Mouse (Mus musculus): ENCODE results near the gene Mttp. TPM values are rescaled to one million over a fixed set of nuclear protein-coding genes. Genes with fewer than 3 reads are reported as not detected.

Mttp gene
- polyA plus RNA-seq, 2 experiments, result 16.0 to 30.7 TPM

DNA sequence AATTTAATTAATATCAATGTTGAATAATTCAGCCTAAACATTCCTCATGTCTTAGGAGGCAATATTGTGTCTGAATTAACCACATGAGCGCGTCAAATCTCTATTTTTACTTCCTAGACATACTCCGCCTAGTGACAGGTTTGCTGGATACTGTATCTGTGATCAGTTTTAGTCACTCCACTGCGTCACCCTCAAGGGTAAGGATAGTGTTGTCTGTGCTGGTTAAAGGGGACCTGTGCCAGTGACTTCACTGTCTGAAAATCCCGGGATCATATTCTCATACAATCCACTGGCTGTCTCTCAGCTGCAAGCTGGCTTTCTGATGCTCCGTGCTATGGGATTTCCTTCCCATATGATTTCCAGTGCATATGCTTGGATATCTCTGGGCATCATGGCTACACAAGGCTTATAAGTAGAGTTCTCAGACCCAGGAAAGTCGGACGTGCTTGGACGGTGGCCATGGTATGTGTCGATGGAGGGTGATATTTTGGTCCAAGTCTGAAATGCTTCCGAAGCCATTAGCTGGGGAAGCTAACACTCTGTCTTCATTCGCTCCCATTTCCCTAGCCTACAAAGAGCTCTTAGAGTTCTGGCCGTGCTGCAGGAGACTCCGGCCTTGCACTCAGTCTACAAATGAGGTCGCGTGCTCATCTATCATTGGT, 25.2 kb downstream of the Mttp start:
- no peak for TF ChIP-seq CTCF (IDR thresholded peaks at IDR 0.05; ENCODE audit: low read depth)
- no peak for TF ChIP-seq EP300 (IDR thresholded peaks at IDR 0.05; ENCODE audit: low read depth)
- ATAC-seq (ENCODE audit: insufficient read depth), result no peak
- 80% methylated on average over 16 of the region's 16 CpGs for WGBS (ENCODE audit: insufficient replicate concordance)
- Histone ChIP-seq H3K27ac (no peak overlapping the region), H3K4me2 (ENCODE audit: low read depth) (no peak overlapping the region), H3K4me1 (replicated peaks; ENCODE audit: control insufficient read depth in 2 of 2, insufficient read depth in 2 of 2, low read length in 1 of 2) (no peaks in the 10 kb centered on the region), H3K4me3 (ENCODE audit: insufficient read depth in 1 of 2, low read depth in 2 of 2, low read length in 2 of 2) (no peak overlapping the region), H3K36me3 (replicated peaks; ENCODE audit: control insufficient read depth, insufficient read depth, low read depth) (no peaks in the 10 kb centered on the region), H3K9ac (replicated peaks) (no peak overlapping the region), H3K27me3 (ENCODE audit: control insufficient read depth, insufficient read depth, low read length) (no peaks in the 10 kb centered on the region), H3K9me3 (ENCODE audit: control insufficient read depth, low read length) (no peaks in the 10 kb centered on the region)
- DNase-seq (ENCODE audit: low read depth in 3 of 3, low spot score in 3 of 3), result no peak

- 57% methylated on average over 14 of the region's 14 CpGs for WGBS (ENCODE audit: insufficient replicate concordance)
- no peak overlapping the region for H3K9ac ChIP-seq (replicated peaks)
- H3K4me1 ChIP-seq (replicated peaks; ENCODE audit: control insufficient read depth in 2 of 2, insufficient read depth in 2 of 2, low read length in 1 of 2), result no peaks in the 10 kb centered on the region
- H3K27me3 ChIP-seq (ENCODE audit: control insufficient read depth, insufficient read depth, low read length), result no peaks in the 10 kb centered on the region
- no peak for DNase-seq (ENCODE audit: low read depth in 3 of 3, low spot score in 3 of 3)
- no peak overlapping the region for H3K27ac ChIP-seq
- TF ChIP-seq CTCF (IDR thresholded peaks at IDR 0.05; ENCODE audit: low read depth) (no peak), EP300 (IDR thresholded peaks at IDR 0.05; ENCODE audit: low read depth) (no peak)
- no peaks in the 10 kb centered on the region for H3K9me3 ChIP-seq (ENCODE audit: control insufficient read depth, low read length)
- no peak overlapping the region for H3K4me2 ChIP-seq (ENCODE audit: low read depth)
- no peaks in the 10 kb centered on the region for H3K36me3 ChIP-seq (replicated peaks; ENCODE audit: control insufficient read depth, insufficient read depth, low read depth)
- ATAC-seq (ENCODE audit: insufficient read depth), result no peak
- H3K4me3 ChIP-seq (ENCODE audit: insufficient read depth in 1 of 2, low read depth in 2 of 2, low read length in 2 of 2), result no peak overlapping the region
Observed at GRCm38 (mm10) chr3:138118831-138119230, 25.9 kb downstream of the Mttp start.

DNA sequence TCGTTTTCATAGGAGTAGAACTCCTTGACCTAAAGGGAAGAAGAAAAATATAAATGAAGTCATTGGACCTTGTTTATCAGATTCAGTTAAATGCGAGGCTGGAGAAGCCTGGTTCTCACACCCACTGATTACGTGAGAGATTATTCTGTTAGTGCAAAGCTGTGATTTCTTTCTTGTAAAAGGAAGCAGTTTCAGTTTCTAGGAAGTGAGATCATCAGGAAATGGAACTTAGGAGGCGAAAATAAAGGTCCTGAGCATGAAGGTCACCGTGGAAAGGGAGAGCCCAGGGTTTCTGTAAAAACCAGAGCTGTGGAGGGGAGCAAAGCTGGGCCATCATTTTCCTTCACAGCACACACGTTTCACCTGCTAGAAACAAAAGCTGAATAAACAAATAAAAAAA, 26.4 kb downstream of the Mttp start:
- ATAC-seq (ENCODE audit: insufficient read depth), result no peak

DNA sequence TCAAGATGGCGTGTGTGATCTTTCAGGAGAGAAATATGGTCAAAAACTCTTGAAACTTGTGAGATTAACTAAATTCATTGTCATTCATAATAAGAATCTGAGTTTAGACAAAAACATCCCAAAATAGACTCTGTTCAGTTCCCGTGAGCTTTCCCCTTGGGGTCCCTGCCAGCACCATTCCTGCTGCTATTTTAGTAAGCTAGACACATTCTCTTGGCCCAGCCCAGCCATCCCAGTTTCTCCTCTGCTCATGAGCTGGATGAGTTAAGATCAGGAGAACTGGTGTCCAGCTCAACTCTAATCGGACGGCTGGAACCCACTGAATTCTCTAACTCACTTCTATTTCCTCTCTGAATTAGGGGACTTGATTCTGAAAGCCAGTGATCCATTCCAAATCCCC, 27.9 kb downstream of the Mttp start:
- DNase-seq (ENCODE audit: low read depth in 3 of 3, low spot score in 3 of 3) (no peak), ATAC-seq (ENCODE audit: insufficient read depth) (no peak)
- Histone ChIP-seq H3K4me3 (ENCODE audit: insufficient read depth in 1 of 2, low read depth in 2 of 2, low read length in 2 of 2) (no peak overlapping the region), H3K27me3 (ENCODE audit: control insufficient read depth, insufficient read depth, low read length) (no peaks in the 10 kb centered on the region), H3K27ac (no peak overlapping the region), H3K36me3 (replicated peaks; ENCODE audit: control insufficient read depth, insufficient read depth, low read depth) (no peaks in the 10 kb centered on the region), H3K4me2 (ENCODE audit: low read depth) (no peak overlapping the region), H3K9ac (replicated peaks) (no peak overlapping the region), H3K4me1 (replicated peaks; ENCODE audit: control insufficient read depth in 2 of 2, insufficient read depth in 2 of 2, low read length in 1 of 2) (no peaks in the 10 kb centered on the region), H3K9me3 (ENCODE audit: control insufficient read depth, low read length) (no peaks in the 10 kb centered on the region)
- 69% methylated on average over 4 of the region's 4 CpGs for WGBS (ENCODE audit: insufficient replicate concordance)
- no peak for TF ChIP-seq CTCF (IDR thresholded peaks at IDR 0.05; ENCODE audit: low read depth)
- TF ChIP-seq EP300 (IDR thresholded peaks at IDR 0.05; ENCODE audit: low read depth), result no peak

More for the DNA sequence above, 26.4 kb downstream of the Mttp start:
- no peaks in the 10 kb centered on the region for H3K4me1 ChIP-seq (replicated peaks; ENCODE audit: control insufficient read depth in 2 of 2, insufficient read depth in 2 of 2, low read length in 1 of 2)
- DNase-seq (ENCODE audit: low read depth in 3 of 3, low spot score in 3 of 3), result no peak
- H3K27ac ChIP-seq, result no peak overlapping the region
- H3K27me3 ChIP-seq (ENCODE audit: control insufficient read depth, insufficient read depth, low read length), result no peaks in the 10 kb centered on the region
- H3K9ac ChIP-seq (replicated peaks), result no peak overlapping the region
- no peak overlapping the region for H3K4me3 ChIP-seq (ENCODE audit: insufficient read depth in 1 of 2, low read depth in 2 of 2, low read length in 2 of 2)
- TF ChIP-seq CTCF (IDR thresholded peaks at IDR 0.05; ENCODE audit: low read depth), result no peak
- H3K36me3 ChIP-seq (replicated peaks; ENCODE audit: control insufficient read depth, insufficient read depth, low read depth), result no peaks in the 10 kb centered on the region
- H3K4me2 ChIP-seq (ENCODE audit: low read depth), result no peak overlapping the region
- no peaks in the 10 kb centered on the region for H3K9me3 ChIP-seq (ENCODE audit: control insufficient read depth, low read length)
- 38% methylated on average over 6 of the region's 6 CpGs for WGBS (ENCODE audit: insufficient replicate concordance)

DNA sequence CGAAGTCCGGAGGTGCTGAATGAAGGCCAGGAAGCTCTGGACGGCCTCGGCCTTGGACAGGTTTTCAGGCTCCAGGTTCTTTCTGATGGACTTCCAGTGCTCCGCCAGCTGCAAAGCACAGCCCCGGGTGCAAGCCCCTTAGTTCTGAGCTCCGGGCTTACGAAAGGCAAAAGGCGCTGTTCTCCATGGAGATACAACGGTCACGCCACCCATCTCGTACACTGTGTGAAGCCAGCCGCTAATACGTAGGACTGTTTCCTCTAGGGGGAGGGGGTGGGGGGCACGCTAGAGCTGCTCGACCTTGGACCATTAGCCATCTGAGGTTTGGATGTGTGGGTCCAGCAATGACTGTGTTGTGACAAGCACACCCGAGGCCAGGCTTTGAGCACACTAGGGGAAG, 30.7 kb downstream of the Mttp start:
- no peak overlapping the region for H3K27ac ChIP-seq
- no peak overlapping the region for H3K4me3 ChIP-seq (ENCODE audit: insufficient read depth in 1 of 2, low read depth in 2 of 2, low read length in 2 of 2)
- H3K9ac ChIP-seq (replicated peaks), result no peak overlapping the region
- H3K27me3 ChIP-seq (ENCODE audit: control insufficient read depth, insufficient read depth, low read length), result no peaks in the 10 kb centered on the region
- no peak for DNase-seq (ENCODE audit: low read depth in 3 of 3, low spot score in 3 of 3)
- WGBS (ENCODE audit: insufficient replicate concordance), result 77% methylated on average over 17 of the region's 17 CpGs
- no peak for ATAC-seq (ENCODE audit: insufficient read depth)
- TF ChIP-seq EP300 (IDR thresholded peaks at IDR 0.05; ENCODE audit: low read depth) (no peak), CTCF (IDR thresholded peaks at IDR 0.05; ENCODE audit: low read depth) (no peak)
- no peaks in the 10 kb centered on the region for H3K36me3 ChIP-seq (replicated peaks; ENCODE audit: control insufficient read depth, insufficient read depth, low read depth)
- no peak overlapping the region for H3K4me2 ChIP-seq (ENCODE audit: low read depth)
- H3K9me3 ChIP-seq (ENCODE audit: control insufficient read depth, low read length), result no peaks in the 10 kb centered on the region
- H3K4me1 ChIP-seq (replicated peaks; ENCODE audit: control insufficient read depth in 2 of 2, insufficient read depth in 2 of 2, low read length in 1 of 2), result no peaks in the 10 kb centered on the region
